Mouse (Mus musculus) liver, postnatal 0 days (tissue): ENCODE results near the gene Zfand5. TPM values are rescaled to one million over a fixed set of nuclear protein-coding genes. Genes with fewer than 3 reads are reported as not detected.
"Not testable (repeated sequence)": the region's sequence is repeated elsewhere in the genome, so short reads cannot be mapped to it uniquely, and the experiment has no call there.

Experiments used
- ATAC-seq: fragments of 200-750 bp; cut with Nextera tagmentation; 2 replicates; pipeline ENCODE4 v1.8.0; 2017; ENCODE audit warnings: mild to moderate bottlenecking, moderate library complexity
- DNase-seq: peaks from one replicate; pipeline ENCODE4 v3.0.0-alpha.2; 2016
- H3K27ac ChIP-seq: fragments of 300-500 bp; sonication (generic); 2 replicates; pipeline ENCODE4 v1.5.1; 2014; ENCODE audit warnings: antibody characterized with exemption, moderate library complexity, mild to moderate bottlenecking, low read depth
- H3K27me3 ChIP-seq: fragments of 300-500 bp; sonication (generic); 2 replicates; pipeline ENCODE4 v1.6.1; 2014; ENCODE audit warnings: low read length, control low read depth, mixed read lengths; ENCODE audit not compliant: insufficient read depth
- H3K36me3 ChIP-seq: fragments of 300-500 bp; sonication (generic); replicated peaks from 2 replicates; pipeline ENCODE4 v1.6.1; 2014; ENCODE audit warnings: mild to moderate bottlenecking, control low read depth, low read length, moderate library complexity, mixed read lengths; ENCODE audit not compliant: insufficient read depth
- H3K4me1 ChIP-seq: fragments of 300-500 bp; sonication (generic); 2 replicates; pipeline ENCODE4 v1.6.1; 2014; ENCODE audit warnings: antibody characterized with exemption, mild to moderate bottlenecking, control low read depth; ENCODE audit not compliant: insufficient read depth
- H3K4me2 ChIP-seq: fragments of 300-500 bp; sonication (generic); 2 replicates; pipeline ENCODE4 v1.6.1; 2014; ENCODE audit warnings: low read depth, mild to moderate bottlenecking, low read length, moderate library complexity, mixed read lengths
- H3K4me3 ChIP-seq: fragments of 300-500 bp; sonication (generic); 2 replicates; pipeline ENCODE4 v1.5.1; 2014; ENCODE audit warnings: low read depth, low read length
- H3K9ac ChIP-seq: fragments of 300-500 bp; sonication (generic); replicated peaks from 2 replicates; pipeline ENCODE4 v1.6.1; 2014; ENCODE audit warnings: mild to moderate bottlenecking, moderate library complexity
- H3K9me3 ChIP-seq: fragments of 300-500 bp; sonication (generic); 2 replicates; pipeline ENCODE4 v1.6.1; 2016; ENCODE audit warnings: mild to moderate bottlenecking, control low read depth, low read length, mixed read lengths
- CTCF ChIP-seq: sonication (generic); IDR thresholded peaks from 2 replicates; pipeline ENCODE4 v1.5.1; 2016; ENCODE audit warnings: antibody characterized with exemption, low read depth
- EP300 ChIP-seq: IDR thresholded peaks from 2 replicates; pipeline ENCODE4 v1.6.1; 2016; ENCODE audit warnings: antibody characterized with exemption, low read depth, mild to moderate bottlenecking
- WGBS: fragments of 180-500 bp; shearing (Covaris S2); extraction: QIAGEN DNeasy Blood & Tissue Kit; methylation state at CpG from one replicate; pipeline ENCODE4 v1.1.7; 2014; ENCODE audit not compliant: insufficient replicate concordance; 5-methylcytosine and 5-hydroxymethylcytosine counted together
- polyA plus RNA-seq: library from polyadenylated mRNA; unstranded; fragments of >200 nt; fragmentation: Nextera tagmentation; extraction: Ambion mirVana; gene quantifications from 2 replicates; pipeline ENCODE4 v1.2.1, GENCODE M21; 2015

The Zfand5 gene
- 45.0 and 45.6 TPM in 2 replicates for polyA plus RNA-seq

DNA sequence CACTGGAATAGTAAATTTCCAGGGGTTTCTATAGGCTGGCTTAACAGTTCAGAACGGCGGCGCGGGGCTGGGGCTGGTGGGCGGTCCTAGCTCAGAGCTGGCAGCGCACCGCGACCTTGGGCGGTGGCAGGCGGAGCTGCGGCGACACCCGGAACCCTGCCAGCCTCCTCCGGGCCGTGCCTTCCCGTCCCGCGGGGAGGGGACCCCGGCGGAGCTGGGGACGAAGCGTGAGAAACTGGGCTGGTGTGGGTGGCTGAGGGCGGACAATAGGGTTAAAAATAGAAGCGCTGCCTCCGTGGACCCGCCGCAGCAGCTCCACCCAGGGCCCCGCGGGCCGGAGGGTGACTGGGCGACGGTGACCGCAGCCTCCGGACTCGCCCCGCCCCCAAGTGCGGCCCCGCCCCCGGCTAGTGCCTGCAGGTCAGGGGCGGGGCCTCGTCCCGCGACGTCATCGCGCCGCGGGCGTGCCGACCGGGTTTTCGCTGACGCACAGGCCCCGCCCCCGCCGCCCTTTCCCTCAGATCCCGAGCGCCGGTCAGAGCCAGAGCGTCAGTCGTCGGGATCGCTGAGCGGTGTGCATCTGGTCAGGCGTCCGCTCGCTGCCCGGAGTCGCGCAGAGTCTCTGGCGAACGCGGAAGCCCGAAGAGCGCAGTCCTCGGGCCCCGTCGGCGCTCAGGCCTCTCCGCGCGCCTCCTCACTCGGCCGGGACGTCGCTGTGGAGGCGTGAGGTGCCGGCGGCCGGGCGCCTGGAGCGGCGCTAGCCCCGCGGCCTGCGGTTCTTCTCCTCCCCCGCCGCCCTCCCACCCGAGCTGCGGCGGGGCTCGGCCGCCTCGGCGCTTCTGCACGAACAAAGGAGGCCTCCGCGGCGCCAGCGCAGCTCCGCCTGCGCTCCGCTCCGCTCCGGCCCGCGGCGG, at the start of gene Zfand5:
Zfand5 (plus strand) TSS at position 538 of the 914 bp plus-strand sequence.
- 3% methylated on average over 83 of the region's 118 CpGs for WGBS

DNA sequence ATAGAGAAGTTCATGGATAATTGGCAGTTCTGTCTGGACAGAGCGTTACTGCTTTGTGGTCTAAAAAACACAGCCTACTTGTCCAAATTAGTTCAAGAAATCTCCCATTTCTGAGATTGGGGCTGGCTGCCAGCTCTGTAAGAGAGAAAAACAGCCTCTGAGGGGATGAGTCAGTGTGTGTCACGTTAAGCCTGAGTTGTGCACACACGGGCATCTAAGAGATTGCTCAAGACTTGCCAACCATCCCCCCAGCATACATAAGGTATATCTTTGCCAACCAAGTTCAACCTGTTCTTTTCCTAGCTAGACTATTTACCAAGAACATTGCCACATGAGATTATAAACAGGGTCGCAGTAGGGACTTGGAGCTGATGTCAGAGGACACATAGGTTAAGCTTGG, 44.9 kb upstream of the Zfand5 start:
- Histone ChIP-seq H3K27ac (no peak overlapping the region), H3K36me3 (no peaks in the 10 kb centered on the region), H3K4me3 (no peak overlapping the region), H3K9me3 (no peaks in the 10 kb centered on the region), H3K4me2 (no peak overlapping the region), H3K4me1 (no peaks in the 10 kb centered on the region), H3K27me3 (no peaks in the 10 kb centered on the region), H3K9ac (no peak overlapping the region)
- TF ChIP-seq CTCF (no peak), EP300 (peak; percentile 71; the same call in 1 of the 2 replicates)
- ATAC-seq (peak; percentile 99), DNase-seq (peak; percentile 27)
- 51% methylated on average over 4 of the region's 4 CpGs for WGBS

More for the DNA sequence above, at the start of gene Zfand5:
- Histone ChIP-seq H3K27ac (peak within 1 kb of the TSS; percentile 98), H3K27me3 (no peaks in the 10 kb centered on the region), H3K36me3 (peaks cover 8% of the 10 kb centered on the region), H3K4me3 (peak within 1 kb of the TSS; percentile 88), H3K9ac (peak within 1 kb of the TSS; percentile 96), H3K9me3 (no peaks in the 10 kb centered on the region), H3K4me1 (peaks cover 11% of the 10 kb centered on the region; the same call in 1 of the 2 replicates), H3K4me2 (peak within 1 kb of the TSS; percentile 75)
- DNase-seq (peak; percentile 99), ATAC-seq (peak; percentile 87)
- no peak for TF ChIP-seq EP300
- TF ChIP-seq CTCF, result no peak

DNA sequence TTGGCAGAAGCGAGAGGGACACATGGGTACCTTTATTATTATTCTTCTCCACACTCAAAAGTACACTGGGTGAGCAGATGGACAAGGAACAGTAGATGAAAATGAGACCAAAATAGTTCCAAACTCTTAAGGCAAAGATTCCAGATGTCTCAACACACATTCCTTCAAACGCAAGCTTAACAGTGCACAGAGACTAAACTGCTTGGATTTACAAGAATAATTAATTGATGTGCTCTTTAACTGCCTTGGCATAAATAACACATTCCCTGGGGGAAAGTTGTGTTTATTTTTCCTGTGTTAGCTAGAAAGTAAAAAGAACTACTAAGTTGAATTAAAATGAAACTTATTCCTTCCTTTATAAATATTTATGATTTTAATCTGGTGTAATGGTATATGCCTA, 44.3 kb upstream of the Zfand5 start:
- DNase-seq, result no peak
- Histone ChIP-seq H3K27me3 (no peaks in the 10 kb centered on the region), H3K4me2 (no peak overlapping the region), H3K27ac (no peak overlapping the region), H3K9me3 (no peaks in the 10 kb centered on the region), H3K36me3 (no peaks in the 10 kb centered on the region), H3K9ac (no peak overlapping the region), H3K4me1 (no peaks in the 10 kb centered on the region), H3K4me3 (no peak overlapping the region)
- no peak for ATAC-seq
- 74% methylated on average over 2 of the region's 2 CpGs for WGBS
- TF ChIP-seq CTCF, result no peak
- TF ChIP-seq EP300, result no peak

DNA sequence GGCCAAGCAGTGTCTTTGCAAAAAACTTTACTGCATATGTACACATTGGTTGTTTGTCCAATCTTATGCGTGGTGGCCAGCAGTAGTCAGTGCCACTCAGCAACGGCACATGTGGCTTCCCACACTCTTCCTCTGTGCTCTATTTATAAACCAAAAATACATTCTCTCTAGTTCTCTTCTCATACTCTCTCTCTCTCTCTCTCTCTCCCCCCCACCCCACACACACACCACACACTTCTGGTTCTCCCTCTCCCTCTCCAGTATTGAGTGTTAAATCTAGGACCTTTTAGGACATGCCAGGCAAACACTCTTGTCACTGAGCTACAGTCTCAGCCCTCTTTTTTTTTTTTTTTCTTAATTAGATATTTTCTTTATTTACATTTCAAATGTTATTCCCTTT, 23.3 kb upstream of the Zfand5 start:
- H3K4me1 ChIP-seq, ATAC-seq, H3K4me2 ChIP-seq, H3K9ac ChIP-seq, H3K4me3 ChIP-seq, DNase-seq, H3K36me3 ChIP-seq, H3K9me3 ChIP-seq, H3K27me3 ChIP-seq, H3K27ac ChIP-seq: not testable (repeated sequence)
- 34% methylated on average over 2 of the region's 2 CpGs for WGBS

DNA sequence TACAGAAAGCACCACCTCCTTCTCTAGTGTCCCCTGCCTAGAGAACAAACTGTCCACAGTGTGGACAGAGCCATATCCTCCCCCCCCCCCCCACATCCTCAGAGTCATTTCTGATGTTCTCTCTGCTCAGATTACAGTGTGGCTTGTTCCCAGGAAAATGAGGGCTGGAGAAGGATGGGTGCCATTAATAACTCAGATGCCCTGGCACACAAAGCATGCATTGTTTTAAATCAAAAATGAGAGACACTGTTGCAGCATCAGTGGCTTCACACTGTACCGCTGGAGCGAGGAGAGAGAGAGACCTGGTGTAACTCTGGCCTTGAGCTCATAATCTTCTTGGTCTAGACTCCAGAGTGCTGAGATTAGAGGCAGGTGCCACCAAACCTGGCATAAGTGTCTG, 18.2 kb upstream of the Zfand5 start:
- Histone ChIP-seq H3K4me2 (no peak overlapping the region), H3K9ac (no peak overlapping the region), H3K36me3 (no peaks in the 10 kb centered on the region), H3K27me3 (no peaks in the 10 kb centered on the region), H3K4me3 (no peak overlapping the region), H3K4me1 (no peaks in the 10 kb centered on the region), H3K27ac (no peak overlapping the region), H3K9me3 (no peaks in the 10 kb centered on the region)
- no peak for TF ChIP-seq CTCF
- no peak for TF ChIP-seq EP300
- DNase-seq (no peak), ATAC-seq (no peak)
- WGBS, result 91% methylated on average over 2 of the region's 2 CpGs

DNA sequence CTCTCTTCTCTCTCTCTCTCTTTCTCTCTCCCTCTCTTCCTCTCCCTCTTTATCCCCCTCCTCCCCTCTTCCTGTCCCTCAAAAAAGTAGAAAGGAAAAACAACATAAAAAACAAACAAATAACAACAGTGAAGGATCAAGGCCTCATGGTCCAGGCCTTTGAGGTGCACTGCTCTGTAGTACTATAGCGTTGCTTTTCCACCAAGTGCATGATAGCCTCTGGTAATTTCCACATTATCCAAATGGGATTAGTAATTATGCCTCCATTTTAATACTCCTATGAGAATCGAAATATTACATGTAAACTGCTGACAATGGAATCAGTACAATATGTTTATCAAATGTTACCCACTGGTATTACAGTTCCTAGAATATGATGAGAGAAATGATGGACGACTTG, 16.2 kb upstream of the Zfand5 start:
- 69% methylated on average over 3 of the region's 3 CpGs for WGBS
- Histone ChIP-seq H3K4me1 (no peaks in the 10 kb centered on the region), H3K36me3 (no peaks in the 10 kb centered on the region), H3K4me2 (no peak overlapping the region), H3K9me3 (no peaks in the 10 kb centered on the region), H3K27ac (no peak overlapping the region), H3K4me3 (no peak overlapping the region), H3K9ac (no peak overlapping the region), H3K27me3 (no peaks in the 10 kb centered on the region)
- ATAC-seq (no peak), DNase-seq (no peak)
- TF ChIP-seq CTCF, result no peak
- TF ChIP-seq EP300, result no peak
